Mouse (Mus musculus): Measurements from ENCODE around the gene Adamtsl5.

GRCm38 (mm10) chr10:80321670-80322581 lies 26.3 kb downstream of the Adamtsl5 start:
- TF ChIP-seq CTCF (IDR thresholded peaks at IDR 0.05; ENCODE audit: low read depth, low read length) (no peak), POLR2A (IDR thresholded peaks at IDR 0.05; ENCODE audit: borderline replicate concordance, low read depth, low read length) (no peak)
